Mouse (Mus musculus): ENCODE data around the gene 4931417E11Rik. TPM values are rescaled to one million over a fixed set of nuclear protein-coding genes. Genes with fewer than 3 reads are reported as not detected.

4931417E11Rik gene
- not detected for total RNA-seq (2021)
- long read RNA-seq, experiment 1: 0 reads
- long read RNA-seq, experiment 2: 0 reads

- no peak for DNase-seq
Observed at GRCm38 (mm10) chr6:73469567-73469966, at the start of gene 4931417E11Rik. Gene 4931417E11Rik, minus strand, starts transcription at chr6:73469667.

- peak; percentile 85 for DNase-seq
Observed at GRCm38 (mm10) chr6:73517818-73518396, 48.4 kb upstream of the 4931417E11Rik start.

GRCm38 (mm10) chr6:73512907-73513306, 43.4 kb upstream of the 4931417E11Rik start:
- peak; percentile 21 for DNase-seq

GRCm38 (mm10) chr6:73499631-73500030, 30.2 kb upstream of the 4931417E11Rik start:
- no peak for DNase-seq

GRCm38 (mm10) chr6:73497321-73497720, 27.9 kb upstream of the 4931417E11Rik start:
- DNase-seq: no peak

GRCm38 (mm10) chr6:73490524-73490923, 21.1 kb upstream of the 4931417E11Rik start:
- DNase-seq: no peak

DNA sequence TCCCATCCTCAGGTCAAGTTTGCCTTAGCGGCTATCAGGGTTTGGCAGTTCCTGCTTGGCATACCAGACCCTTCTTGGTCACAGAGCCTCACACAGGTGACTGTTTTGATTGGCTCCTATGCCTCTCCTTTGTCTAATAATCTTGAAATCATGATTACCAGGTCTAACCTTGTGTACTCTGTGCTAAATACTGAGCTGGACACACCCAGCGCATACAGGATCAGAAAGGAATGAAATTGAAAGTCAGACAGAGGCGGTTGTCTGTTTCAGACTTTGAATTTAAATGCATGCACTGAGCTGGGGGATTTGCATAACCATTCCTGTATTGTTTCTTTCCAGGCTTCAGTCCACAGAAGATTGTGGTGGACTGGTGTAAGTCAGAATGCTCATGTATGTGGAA, 16.1 kb upstream of the 4931417E11Rik start:
- DNase-seq: no peak

GRCm38 (mm10) chr6:73466084-73466483, 3.4 kb downstream of the 4931417E11Rik start:
- DNase-seq: no peak

DNA sequence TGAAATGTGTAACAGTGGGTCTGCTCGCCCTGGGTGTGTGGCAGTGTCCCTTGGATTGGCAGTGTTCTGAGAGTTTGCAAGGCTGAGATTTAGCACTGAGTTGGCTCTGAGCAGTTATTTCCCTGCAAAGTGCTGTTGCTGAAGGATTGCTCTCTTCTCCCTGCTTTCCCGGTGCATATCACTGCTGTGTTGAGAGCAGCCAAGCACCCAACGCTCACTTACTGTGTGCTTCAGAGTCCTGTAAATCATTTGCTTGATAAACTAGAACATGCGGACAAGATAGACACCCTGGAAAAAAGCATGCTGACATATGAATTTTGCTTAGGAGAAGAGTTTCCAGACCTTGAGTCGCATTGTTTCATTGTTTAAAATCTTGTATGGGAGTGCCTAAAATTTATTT, 6.9 kb downstream of the 4931417E11Rik start:
- no peak for DNase-seq

GRCm38 (mm10) chr6:73433912-73434311, 35.6 kb downstream of the 4931417E11Rik start:
- DNase-seq: no peak

DNA sequence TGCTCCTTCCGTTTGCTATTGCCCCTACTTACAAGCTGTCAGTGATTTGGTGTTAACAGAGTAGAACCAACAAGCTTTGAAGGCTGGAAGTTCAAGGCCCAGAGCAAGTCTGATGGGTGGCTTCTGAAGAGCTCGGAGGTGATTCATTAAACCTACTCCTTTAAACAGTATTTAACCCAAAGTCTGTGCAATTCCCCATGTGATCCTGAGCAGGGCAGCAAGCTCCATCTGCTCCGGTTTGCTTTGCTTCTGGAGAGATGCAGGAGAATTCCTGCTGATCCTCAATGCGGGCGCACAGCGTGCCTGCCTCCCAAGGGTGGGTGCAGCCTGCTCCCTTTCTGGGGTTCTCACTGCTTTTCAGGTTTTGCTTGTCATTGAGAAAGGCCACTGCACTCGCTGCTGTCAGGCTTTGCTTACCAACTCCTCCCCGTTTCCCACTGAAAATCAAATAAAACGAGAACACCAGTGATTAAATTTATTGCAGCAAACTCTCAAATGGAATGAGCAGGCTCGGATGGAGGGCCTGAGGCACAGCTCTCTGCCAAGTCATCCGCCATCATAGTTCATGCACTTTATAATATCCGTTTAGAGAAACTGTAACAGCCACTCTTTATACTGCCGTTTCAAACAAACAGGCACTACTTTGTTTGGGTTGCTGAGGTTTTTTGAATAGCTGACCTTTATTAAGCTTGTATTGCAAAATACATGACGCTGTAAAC, 40.7 kb downstream of the 4931417E11Rik start:
- DNase-seq: peak; percentile 2

DNA sequence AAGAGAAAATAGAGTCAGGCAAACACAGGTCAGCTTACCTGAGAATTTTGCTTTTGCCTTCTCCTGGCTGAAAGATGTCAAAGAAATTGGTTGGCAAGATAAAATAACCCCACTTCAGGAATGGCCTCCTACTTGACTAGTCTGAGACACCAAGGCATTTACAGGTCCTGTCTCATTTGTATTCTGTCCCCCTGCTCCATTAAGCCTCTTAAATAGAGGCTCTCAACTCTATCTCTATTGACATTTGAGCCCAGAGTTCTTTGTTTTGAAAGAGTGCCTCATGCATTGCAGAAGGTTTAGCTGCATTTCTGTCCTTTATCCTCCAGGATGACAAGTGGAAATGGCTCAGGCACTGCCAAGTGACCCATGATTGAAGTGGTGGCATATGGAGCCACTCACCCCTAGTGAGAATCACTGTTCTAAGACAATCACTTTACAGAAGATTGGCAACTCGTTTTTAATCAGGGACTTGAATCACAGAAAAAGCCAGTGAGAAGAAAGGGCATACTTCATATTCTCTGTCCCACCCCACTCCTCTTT, 42.1 kb downstream of the 4931417E11Rik start:
- DNase-seq: no peak

Other genes with a start within 250 kb of the 4931417E11Rik start
- gene Dnah6, start 248.0 kb downstream of the 4931417E11Rik start, total RNA-seq (2021): under 1 TPM; 0.12 to 0.21 TPM
- gene Suclg1, start 221.3 kb downstream of the 4931417E11Rik start, total RNA-seq (2021): 100 to 1,000 TPM; 856 to 921 TPM

Data from adrenal gland, postnatal 10 days (tissue).